Mouse (Mus musculus): ENCODE measurements around the gene Suds3. TPM values are rescaled to one million over a fixed set of nuclear protein-coding genes. Genes with fewer than 3 reads are reported as not detected.

Suds3 gene
- polyA plus RNA-seq, 1 experiment from 2014 or later, result 51.1 TPM

- Histone ChIP-seq H3K9ac (replicated peaks; ENCODE audit: low read depth, low read length) (no peak overlapping the region), H3K4me1 (ENCODE audit: control insufficient read depth, insufficient read depth, low read length) (no peaks in the 10 kb centered on the region), H3K27me3 (ENCODE audit: control insufficient read depth, insufficient read depth, low read length) (no peaks in the 10 kb centered on the region), H3K27ac (ENCODE audit: low read depth, low read length) (no peak overlapping the region), H3K9me3 (ENCODE audit: control insufficient read depth, low read length) (no peaks in the 10 kb centered on the region), H3K4me2 (ENCODE audit: low read depth, low read length) (no peak overlapping the region), H3K36me3 (ENCODE audit: control insufficient read depth, insufficient read depth, low read length) (no peaks in the 10 kb centered on the region), H3K4me3 (ENCODE audit: low read depth, low read length) (no peak overlapping the region)
- 83% methylated on average over 4 of the region's 4 CpGs for WGBS
- no peak for ATAC-seq (ENCODE audit: low read depth)
These were observed 11.1 kb upstream of the Suds3 start for GRCm38 (mm10) chr5:117127051-117127450.

DNA sequence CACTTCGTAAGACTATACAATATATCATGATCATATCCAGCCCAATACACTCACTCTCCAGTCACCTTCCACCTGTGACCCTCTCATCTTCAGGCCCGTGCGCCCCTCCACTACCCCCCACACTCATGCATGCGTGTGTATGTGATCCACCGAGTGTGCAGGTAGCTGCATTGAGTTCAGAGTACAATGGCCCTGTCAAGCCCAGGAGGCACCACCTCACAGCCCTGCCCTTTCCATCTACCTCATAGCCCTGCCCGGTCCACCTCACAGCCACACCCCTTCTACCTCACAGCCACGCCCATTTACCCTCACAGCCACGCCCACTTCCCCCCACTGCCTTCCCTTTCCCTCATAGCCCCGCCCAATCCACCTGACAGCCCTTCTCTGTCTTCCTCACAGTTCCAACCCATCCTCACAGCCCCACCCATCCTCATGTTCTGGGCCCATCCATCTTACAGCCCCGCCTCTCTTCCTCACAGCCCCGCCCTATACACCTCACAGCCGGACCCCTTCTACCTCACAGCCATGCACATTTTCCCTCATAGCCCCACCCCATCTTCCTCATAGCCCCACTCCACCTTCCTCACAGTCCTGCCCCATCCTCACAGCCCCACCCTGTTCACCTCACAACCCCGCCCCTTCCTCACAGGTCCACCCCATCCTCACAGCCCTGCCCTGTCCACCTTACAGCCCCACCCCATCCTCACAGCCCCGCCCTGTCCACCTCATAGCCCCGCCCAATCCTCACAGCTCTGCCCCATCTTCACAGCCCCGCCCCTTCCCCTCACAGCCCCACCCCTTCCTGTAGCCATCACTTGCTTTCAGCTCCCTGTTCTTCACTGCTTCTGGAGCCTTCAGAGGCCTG, 9.8 kb upstream of the Suds3 start:
- Histone ChIP-seq H3K4me3 (ENCODE audit: low read depth, low read length) (no peak overlapping the region), H3K27me3 (ENCODE audit: control insufficient read depth, insufficient read depth, low read length) (no peaks in the 10 kb centered on the region), H3K4me2 (ENCODE audit: low read depth, low read length) (no peak overlapping the region), H3K27ac (ENCODE audit: low read depth, low read length) (no peak overlapping the region), H3K9ac (replicated peaks; ENCODE audit: low read depth, low read length) (no peak overlapping the region), H3K9me3 (ENCODE audit: control insufficient read depth, low read length) (no peaks in the 10 kb centered on the region), H3K4me1 (ENCODE audit: control insufficient read depth, insufficient read depth, low read length) (peaks cover 6% of the 10 kb centered on the region), H3K36me3 (ENCODE audit: control insufficient read depth, insufficient read depth, low read length) (no peaks in the 10 kb centered on the region)
- 86% methylated on average over 16 of the region's 16 CpGs for WGBS
- ATAC-seq (ENCODE audit: low read depth), result no peak

GRCm38 (mm10) chr5:117123840-117124239, 7.9 kb upstream of the Suds3 start:
- Histone ChIP-seq H3K27me3 (ENCODE audit: control insufficient read depth, insufficient read depth, low read length) (no peaks in the 10 kb centered on the region), H3K9ac (replicated peaks; ENCODE audit: low read depth, low read length) (no peak overlapping the region), H3K4me3 (ENCODE audit: low read depth, low read length) (no peak overlapping the region), H3K4me1 (ENCODE audit: control insufficient read depth, insufficient read depth, low read length) (peaks cover 8% of the 10 kb centered on the region), H3K27ac (ENCODE audit: low read depth, low read length) (no peak overlapping the region), H3K4me2 (ENCODE audit: low read depth, low read length) (no peak overlapping the region), H3K36me3 (ENCODE audit: control insufficient read depth, insufficient read depth, low read length) (no peaks in the 10 kb centered on the region), H3K9me3 (ENCODE audit: control insufficient read depth, low read length) (no peaks in the 10 kb centered on the region)
- 93% methylated on average over 4 of the region's 4 CpGs for WGBS
- no peak for ATAC-seq (ENCODE audit: low read depth)

DNA sequence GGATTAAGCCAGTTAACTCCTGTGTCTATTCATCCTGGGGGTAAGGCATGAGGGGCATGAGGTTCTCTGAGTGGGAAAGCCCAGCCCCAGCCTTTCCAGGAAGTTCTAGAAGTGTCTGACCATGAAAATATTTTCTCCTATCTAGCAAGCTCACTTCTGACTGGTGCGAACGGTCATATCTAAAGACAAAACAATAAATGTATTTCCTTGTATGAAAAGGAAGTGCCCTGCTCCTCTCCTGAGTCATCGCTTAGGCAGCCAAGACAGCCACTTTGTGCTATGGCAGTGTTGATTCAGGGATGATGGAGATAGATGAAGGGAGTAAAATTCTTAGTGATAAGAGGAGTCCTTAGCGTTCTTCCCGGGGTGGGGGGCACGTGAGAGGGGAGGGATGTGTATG, 7.2 kb upstream of the Suds3 start:
- Histone ChIP-seq H3K9ac (replicated peaks; ENCODE audit: low read depth, low read length) (no peak overlapping the region), H3K9me3 (ENCODE audit: control insufficient read depth, low read length) (no peaks in the 10 kb centered on the region), H3K27me3 (ENCODE audit: control insufficient read depth, insufficient read depth, low read length) (no peaks in the 10 kb centered on the region), H3K4me2 (ENCODE audit: low read depth, low read length) (no peak overlapping the region), H3K36me3 (ENCODE audit: control insufficient read depth, insufficient read depth, low read length) (no peaks in the 10 kb centered on the region), H3K27ac (ENCODE audit: low read depth, low read length) (no peak overlapping the region), H3K4me3 (ENCODE audit: low read depth, low read length) (no peak overlapping the region), H3K4me1 (ENCODE audit: control insufficient read depth, insufficient read depth, low read length) (peaks cover 8% of the 10 kb centered on the region)
- ATAC-seq (ENCODE audit: low read depth), result no peak
- 96% methylated on average over 6 of the region's 6 CpGs for WGBS

- Histone ChIP-seq H3K36me3 (ENCODE audit: control insufficient read depth, insufficient read depth, low read length) (no peaks in the 10 kb centered on the region), H3K4me3 (ENCODE audit: low read depth, low read length) (no peak overlapping the region), H3K4me1 (ENCODE audit: control insufficient read depth, insufficient read depth, low read length) (peaks cover 8% of the 10 kb centered on the region), H3K4me2 (ENCODE audit: low read depth, low read length) (no peak overlapping the region), H3K27me3 (ENCODE audit: control insufficient read depth, insufficient read depth, low read length) (no peaks in the 10 kb centered on the region), H3K9me3 (ENCODE audit: control insufficient read depth, low read length) (no peaks in the 10 kb centered on the region), H3K27ac (ENCODE audit: low read depth, low read length) (no peak overlapping the region), H3K9ac (replicated peaks; ENCODE audit: low read depth, low read length) (no peak overlapping the region)
- WGBS, result 8% methylated on average over 2 of the region's 2 CpGs
- no peak for ATAC-seq (ENCODE audit: low read depth)
These were observed 5.7 kb upstream of the Suds3 start for GRCm38 (mm10) chr5:117121657-117122056.

GRCm38 (mm10) chr5:117120489-117121466, 4.9 kb upstream of the Suds3 start:
- Histone ChIP-seq H3K4me1 (ENCODE audit: control insufficient read depth, insufficient read depth, low read length) (peaks cover 8% of the 10 kb centered on the region), H3K27ac (ENCODE audit: low read depth, low read length) (no peak overlapping the region), H3K4me2 (ENCODE audit: low read depth, low read length) (peak overlapping the region; percentile 87), H3K36me3 (ENCODE audit: control insufficient read depth, insufficient read depth, low read length) (no peaks in the 10 kb centered on the region), H3K4me3 (ENCODE audit: low read depth, low read length) (peak overlapping the region; percentile 75), H3K27me3 (ENCODE audit: control insufficient read depth, insufficient read depth, low read length) (no peaks in the 10 kb centered on the region), H3K9me3 (ENCODE audit: control insufficient read depth, low read length) (no peaks in the 10 kb centered on the region), H3K9ac (replicated peaks; ENCODE audit: low read depth, low read length) (peak overlapping the region; percentile 68)
- 1% methylated on average over 40 of the region's 40 CpGs for WGBS
- no peak for ATAC-seq (ENCODE audit: low read depth)

- no peak within 1 kb of the TSS for H3K27ac ChIP-seq (ENCODE audit: low read depth, low read length)
- peaks cover 8% of the 10 kb centered on the region for H3K4me1 ChIP-seq (ENCODE audit: control insufficient read depth, insufficient read depth, low read length)
- peak; percentile 87 for ATAC-seq (ENCODE audit: low read depth)
- WGBS, result under 1% methylated on average over 73 of the region's 74 CpGs
- H3K4me3 ChIP-seq (ENCODE audit: low read depth, low read length), result peak within 1 kb of the TSS; percentile 75
- no peaks in the 10 kb centered on the region for H3K27me3 ChIP-seq (ENCODE audit: control insufficient read depth, insufficient read depth, low read length)
- peak within 1 kb of the TSS; percentile 68 for H3K9ac ChIP-seq (replicated peaks; ENCODE audit: low read depth, low read length)
- no peaks in the 10 kb centered on the region for H3K9me3 ChIP-seq (ENCODE audit: control insufficient read depth, low read length)
- peak within 1 kb of the TSS; percentile 87 for H3K4me2 ChIP-seq (ENCODE audit: low read depth, low read length)
- H3K36me3 ChIP-seq (ENCODE audit: control insufficient read depth, insufficient read depth, low read length), result no peaks in the 10 kb centered on the region
These were observed 4.0 kb upstream of the Suds3 start, which contains the start of gene Taok3 for GRCm38 (mm10) chr5:117119777-117120488. Gene Taok3 (plus strand): TSS chr5:117120129.

DNA sequence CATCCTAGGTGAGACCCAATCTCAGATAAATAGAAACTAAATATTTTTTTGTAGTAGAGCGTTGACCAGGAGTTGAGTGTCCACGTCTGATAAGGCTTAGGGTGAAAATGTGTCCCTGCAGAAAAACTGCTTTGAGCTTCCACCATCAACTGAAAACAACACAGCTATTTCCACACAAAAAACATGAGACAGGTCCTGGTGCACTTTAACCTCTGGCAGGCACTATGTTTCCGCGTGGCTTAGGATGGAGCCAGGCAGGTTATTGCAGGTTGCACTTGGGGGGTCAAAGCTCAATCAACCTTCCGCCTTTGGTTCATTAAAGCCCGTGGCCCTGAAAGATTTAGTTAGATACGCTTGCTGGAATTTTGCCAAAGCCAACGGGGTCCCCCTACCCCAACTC, 2.9 kb upstream of the Suds3 start:
- Histone ChIP-seq H3K9me3 (ENCODE audit: control insufficient read depth, low read length) (no peaks in the 10 kb centered on the region), H3K36me3 (ENCODE audit: control insufficient read depth, insufficient read depth, low read length) (no peaks in the 10 kb centered on the region), H3K9ac (replicated peaks; ENCODE audit: low read depth, low read length) (no peak overlapping the region), H3K4me2 (ENCODE audit: low read depth, low read length) (peak overlapping the region; percentile 58; the same call in 1 of the 2 replicates), H3K4me1 (ENCODE audit: control insufficient read depth, insufficient read depth, low read length) (peaks cover 13% of the 10 kb centered on the region), H3K27ac (ENCODE audit: low read depth, low read length) (no peak overlapping the region), H3K4me3 (ENCODE audit: low read depth, low read length) (no peak overlapping the region), H3K27me3 (ENCODE audit: control insufficient read depth, insufficient read depth, low read length) (no peaks in the 10 kb centered on the region)
- ATAC-seq (ENCODE audit: low read depth), result no peak
- whole genome bisulfite sequencing, result 52% methylated on average over 8 of the region's 8 CpGs
